34 mouse cellular contexts compared by ENCODE assay signal in the genomic region with DNA sequence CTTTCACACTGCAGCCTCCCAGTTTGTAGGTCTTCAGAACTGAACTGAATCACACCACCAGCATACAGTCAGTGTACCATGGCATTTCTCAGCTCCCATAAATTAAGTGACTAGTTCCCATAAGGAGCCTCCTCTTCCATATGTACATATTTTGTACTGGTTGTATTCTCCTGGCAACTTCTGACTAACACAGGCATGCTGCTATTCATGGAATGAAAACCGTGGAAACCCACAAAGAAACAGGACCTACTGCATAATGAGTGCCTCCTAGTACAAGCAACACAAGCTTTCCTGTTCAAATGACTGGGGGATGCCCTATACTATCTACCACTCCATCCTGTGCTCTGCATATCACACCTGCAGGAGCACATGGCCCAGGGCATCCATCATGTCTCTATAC. TPM values are rescaled to one million over a fixed set of nuclear protein-coding genes. Genes with fewer than 3 reads are reported as not detected.
"Had no signal": no experiment of that assay in that cellular context is flagged by ENCODE, and none has a peak within 500 bp of the region (broad histone marks: within the 10 kb centered on the region; RNA-seq: fewer than 3 reads in every experiment).

No protein-coding gene starts in this region.

- H3K27ac ChIP-seq: kidney, postnatal 0 days; layer of hippocampus, adult 2 months; limb, embryonic 10.5 days; limb, embryonic 13.5 days; liver, embryonic 12.5 days; liver, embryonic 15.5 days; lung, embryonic 15.5 days; midbrain, embryonic 12.5 days; stomach, postnatal 0 days had no signal

- H3K9me3 ChIP-seq: limb, embryonic 10.5 days; limb, embryonic 13.5 days; liver, embryonic 12.5 days; liver, embryonic 15.5 days; lung, embryonic 15.5 days; midbrain, embryonic 12.5 days had no signal

- H3K4me2 ChIP-seq: limb, embryonic 13.5 days; liver, embryonic 12.5 days; liver, embryonic 15.5 days; lung, embryonic 15.5 days; midbrain, embryonic 12.5 days had no signal

- DNase-seq: kidney, adult 2 months; kidney, postnatal 25 days; layer of hippocampus, adult 9-11 months; liver; lung, adult 18-20 months; lung, postnatal 10 days; lung, postnatal 4 days; right cerebral cortex, adult 18-20 months; right cerebral cortex, postnatal 14 days; right cerebral cortex, postnatal 4 days; thymus, postnatal 25 days had no signal

- H3K4me1 ChIP-seq: liver, embryonic 12.5 days; liver, embryonic 15.5 days; midbrain, embryonic 12.5 days had no signal

- H3K27me3 ChIP-seq: limb, embryonic 13.5 days; liver, embryonic 12.5 days; liver, embryonic 15.5 days; lung, embryonic 15.5 days; midbrain, embryonic 12.5 days had no signal

- H3K9ac ChIP-seq: limb, embryonic 13.5 days; liver, embryonic 12.5 days; liver, embryonic 15.5 days; lung, embryonic 15.5 days; midbrain, embryonic 12.5 days had no signal

- H3K36me3 ChIP-seq: limb, embryonic 10.5 days; limb, embryonic 13.5 days; liver, embryonic 12.5 days; liver, embryonic 15.5 days; lung, embryonic 15.5 days; midbrain, embryonic 12.5 days had no signal

- ATAC-seq: liver, embryonic 12.5 days; midbrain, embryonic 16.5 days had no signal

- H3K4me3 ChIP-seq: layer of hippocampus, adult 2 months; limb, embryonic 10.5 days; limb, embryonic 13.5 days; liver, embryonic 12.5 days; liver, embryonic 15.5 days; lung, embryonic 15.5 days; midbrain, embryonic 12.5 days; myocyte had no signal

RNA-seq across cellular contexts. Expression of a gene that starts 25.9 kb away (rescaled TPM):
- total RNA-seq: layer of hippocampus, adult 2 months; layer of hippocampus, postnatal 25 days; left cerebral cortex, adult 18-20 months; left cerebral cortex, postnatal 25 days; megakaryocyte progenitor cell, adult 5-6 weeks; megakaryocyte-erythroid progenitor cell, adult 5-6 weeks; monocyte, adult 5-6 weeks had no signal
- polyA plus RNA-seq: kidney, adult 2 months; kidney, embryonic 14.5 days; kidney, postnatal 0 days; large intestine, adult 2 months; limb, embryonic 10.5 days; limb, embryonic 13.5 days; liver, embryonic 12.5 days; liver, embryonic 15.5 days; lung, embryonic 15.5 days; midbrain, embryonic 12.5 days; midbrain, embryonic 16.5 days; myocyte; neural tube, embryonic 11.5 days; neural tube, embryonic 14.5 days; stomach, embryonic 14.5 days; stomach, postnatal 0 days; thymus, postnatal 0 days had no signal

RNA-seq across cellular contexts. Expression of a gene that starts 52.1 kb away (rescaled TPM):
- total RNA-seq: megakaryocyte progenitor cell, adult 5-6 weeks; megakaryocyte-erythroid progenitor cell, adult 5-6 weeks; monocyte, adult 5-6 weeks had no signal
- polyA plus RNA-seq: kidney, adult 2 months; kidney, embryonic 14.5 days; kidney, postnatal 0 days; limb, embryonic 10.5 days; liver, embryonic 12.5 days; liver, embryonic 15.5 days; midbrain, embryonic 12.5 days; neural tube, embryonic 11.5 days had no signal
